Mouse (Mus musculus) ovary, postnatal 14 days (tissue): ENCODE measurements at regions not wholly inside any gene's neighbourhood (a gene's known extent, or its start where the extent isn't known, plus 50 kb on each side); places are given as distances from the start of the nearest gene placed in this dataset.
A peak's percentile ranks its signal among the peaks of the same experiment; 100 is the strongest.

ENCODE experiments used
- DNase-seq: peaks from one replicate; pipeline ENCODE4 v3.0.0; 2022; ENCODE audit warnings: low spot score

DNA sequence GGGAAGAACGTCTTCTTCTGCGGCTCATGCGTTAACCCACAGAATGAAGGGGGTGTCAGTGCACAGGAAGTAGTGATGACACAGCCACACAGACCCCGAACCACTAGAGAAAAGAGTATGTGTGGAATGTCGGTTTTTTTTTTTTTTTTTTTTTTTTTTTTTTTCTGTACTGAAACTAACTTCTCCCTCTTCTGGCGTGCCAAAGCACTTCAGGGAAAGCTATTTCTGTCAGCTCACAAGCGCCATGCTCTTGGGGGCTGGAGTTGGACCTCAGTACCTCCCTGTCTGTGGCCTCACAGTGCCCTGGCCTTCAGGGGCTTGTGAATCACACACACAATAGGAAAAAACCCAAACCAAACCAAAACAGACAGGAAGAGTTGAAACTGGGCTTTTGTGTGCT lies 221.1 kb upstream of the Nfe2l3 start:
- DNase-seq = no peak

DNA sequence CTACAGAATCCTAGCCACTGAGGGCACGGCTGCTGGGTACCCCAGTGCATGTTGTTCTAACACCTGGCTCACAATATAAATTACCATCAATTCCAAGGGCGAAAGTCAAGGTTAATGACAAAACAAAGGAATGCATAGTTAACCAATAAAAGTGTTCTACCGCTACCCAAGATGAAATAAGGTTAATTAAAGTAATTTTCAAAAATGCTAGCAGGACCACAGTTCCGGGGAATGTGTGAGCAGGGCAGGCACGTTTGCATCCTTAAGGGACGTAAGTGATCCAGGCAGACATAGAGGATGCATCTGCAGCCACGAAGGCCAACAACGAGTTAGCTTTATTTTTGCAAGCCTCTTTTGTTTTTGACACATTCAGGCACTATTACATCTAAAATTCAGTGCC lies 220.3 kb upstream of the Nfe2l3 start:
- DNase-seq = no peak

- DNase-seq = no peak
Observed at GRCm38 (mm10) chr6:51215371-51215770, 217.1 kb upstream of the Nfe2l3 start.

GRCm38 (mm10) chr6:51216472-51216871 lies 216.0 kb upstream of the Nfe2l3 start:
- peak; percentile 74 for DNase-seq

GRCm38 (mm10) chr6:51219691-51220090 lies 212.8 kb upstream of the Nfe2l3 start:
- DNase-seq = no peak

GRCm38 (mm10) chr6:51220778-51221177 lies 211.7 kb upstream of the Nfe2l3 start:
- DNase-seq = no peak

DNA sequence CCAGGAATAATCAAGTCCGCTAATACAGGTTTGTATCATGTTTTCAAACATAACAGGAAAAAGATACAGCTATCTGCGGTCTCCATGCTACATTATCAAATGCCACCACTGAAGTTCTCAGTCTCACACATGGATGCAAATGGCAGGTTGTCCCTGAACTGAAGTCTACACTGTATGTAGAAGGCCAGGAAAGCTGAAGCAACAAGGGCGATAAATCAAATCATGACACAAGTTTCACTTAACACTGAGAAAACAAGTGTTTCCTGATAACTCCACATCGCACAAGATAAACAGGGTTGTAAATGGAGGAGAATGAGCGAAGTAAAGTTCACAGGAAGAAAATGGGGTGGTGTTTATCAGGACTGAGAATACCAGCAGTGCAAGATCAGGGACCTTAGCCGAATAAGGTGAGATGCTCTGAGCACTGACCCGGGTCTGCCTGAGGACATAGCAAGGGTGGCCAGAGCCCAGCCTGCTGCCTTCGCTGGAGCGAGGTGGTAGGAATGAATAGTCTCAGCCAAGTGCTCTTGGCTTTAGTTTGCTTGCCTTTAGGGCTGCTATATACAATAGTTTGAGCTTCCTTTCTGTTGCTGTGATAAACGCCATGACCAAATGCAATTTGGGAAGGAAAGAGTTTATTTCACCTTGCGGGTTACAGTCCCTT lies 196.3 kb upstream of the Nfe2l3 start:
- DNase-seq = no peak

DNA sequence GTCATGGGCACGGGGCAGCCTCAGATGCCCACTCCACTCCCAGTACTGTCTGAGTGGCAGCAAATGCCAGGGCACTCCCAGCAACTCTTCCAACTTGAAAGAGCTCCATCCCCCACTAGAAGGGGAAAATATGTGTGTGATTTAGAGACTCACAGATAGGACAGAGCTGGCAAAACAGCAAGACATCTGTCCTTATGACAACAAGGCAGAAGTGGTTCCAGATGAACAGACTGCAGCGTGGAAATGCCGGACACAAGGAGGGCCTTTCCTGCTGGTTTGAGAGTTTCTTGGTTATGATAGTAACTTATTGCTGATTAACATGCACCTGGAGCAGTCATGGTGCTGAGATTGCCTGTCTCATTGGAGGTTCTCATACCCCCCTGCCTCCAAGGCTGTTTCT lies 192.4 kb upstream of the Nfe2l3 start:
- DNase-seq = no peak

DNA sequence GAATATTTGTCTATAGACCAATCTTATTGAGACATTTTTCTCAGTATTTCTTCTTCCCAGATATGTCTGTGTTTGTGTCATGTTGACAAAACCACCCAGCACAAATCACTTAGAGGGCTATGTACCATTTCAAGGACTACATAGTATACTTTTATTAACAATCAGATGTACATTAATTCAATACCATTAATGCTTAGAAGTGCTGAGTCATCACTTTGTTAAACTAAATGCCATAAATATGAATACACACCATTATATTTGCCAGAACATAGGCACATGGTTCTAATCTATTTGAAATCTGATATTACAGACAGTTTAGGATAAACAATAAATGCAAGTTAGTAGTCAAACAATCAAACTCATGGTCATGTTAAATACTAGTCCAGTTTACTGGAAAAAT lies 182.2 kb upstream of the Nfe2l3 start:
- no peak for DNase-seq

DNA sequence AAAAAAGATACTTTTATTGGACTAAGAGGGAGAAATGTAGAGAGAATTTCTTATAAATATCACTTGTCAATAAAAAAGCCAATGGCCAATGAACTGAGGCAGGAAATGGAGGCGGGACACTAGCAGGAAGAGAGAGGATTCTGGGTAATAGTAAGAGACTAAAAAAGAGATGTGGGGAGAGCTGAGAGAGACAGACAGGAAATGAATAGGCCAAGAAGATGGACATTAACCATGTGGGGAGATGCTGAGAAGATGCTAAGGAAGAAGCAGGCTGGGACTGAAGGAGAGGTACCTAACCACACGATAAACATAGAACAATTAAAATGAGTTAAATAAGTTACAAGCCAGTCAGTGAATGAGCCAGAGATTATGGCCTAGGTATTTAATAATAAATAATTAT lies 181.0 kb upstream of the Nfe2l3 start:
- DNase-seq = no peak

DNA sequence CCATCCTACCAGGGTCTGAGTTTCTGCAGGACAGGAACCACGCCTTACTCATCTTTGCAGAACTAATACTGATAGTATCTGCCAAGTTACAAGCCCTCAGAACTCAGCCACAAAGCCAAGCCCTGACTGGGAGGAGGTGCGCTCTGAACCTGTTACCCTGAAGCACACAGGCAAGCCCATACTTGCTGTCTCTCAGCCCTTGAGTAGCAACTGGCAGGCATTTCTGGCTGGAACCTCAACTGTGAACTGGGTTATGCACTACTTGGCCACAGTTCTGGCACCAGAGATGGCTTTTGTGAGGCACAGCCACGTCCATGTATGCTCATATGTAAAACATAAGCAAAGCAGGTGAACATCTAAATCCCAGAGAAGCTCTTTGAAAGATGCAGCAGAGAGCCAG lies 179.7 kb upstream of the Nfe2l3 start:
- DNase-seq = no peak

DNA sequence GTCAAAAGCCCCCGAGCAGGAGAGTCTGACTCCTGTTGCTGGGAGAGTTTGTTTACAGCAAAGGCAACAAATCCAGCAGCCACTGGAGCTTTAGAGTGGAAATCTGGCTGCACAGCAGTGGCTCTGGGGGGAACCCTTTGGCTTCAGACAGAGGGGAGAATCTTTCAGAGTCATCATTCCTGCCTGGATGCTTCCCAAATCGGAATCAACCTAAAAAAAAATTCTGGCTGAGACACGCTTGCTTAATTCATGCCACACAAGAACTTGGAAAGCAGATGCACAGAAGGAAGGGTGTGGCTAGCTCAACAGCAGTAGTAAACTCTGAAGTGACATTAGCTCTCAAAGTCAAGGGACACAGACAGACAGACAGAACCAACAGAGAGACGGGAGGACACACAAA lies 175.8 kb upstream of the Nfe2l3 start:
- no peak for DNase-seq

DNA sequence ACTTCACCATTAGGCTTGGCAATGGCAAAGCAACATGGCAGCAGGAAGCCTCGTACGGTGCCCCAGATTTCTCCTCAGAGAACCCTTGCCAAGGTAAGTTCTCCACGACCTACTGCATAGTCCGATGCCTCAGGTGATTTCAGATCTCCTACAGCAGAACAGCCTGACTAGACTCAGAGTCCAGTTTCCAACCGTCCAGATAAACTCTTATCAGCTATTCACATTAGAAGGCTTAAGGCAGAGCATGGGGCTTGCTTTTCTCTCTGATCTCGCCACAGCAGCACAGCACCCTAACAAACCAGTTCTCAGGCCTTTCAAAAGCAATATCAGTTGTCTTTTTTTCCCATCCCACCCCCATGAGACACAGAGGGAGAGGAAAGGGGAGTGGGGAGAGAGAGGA lies 174.9 kb upstream of the Nfe2l3 start:
- no peak for DNase-seq

GRCm38 (mm10) chr6:51258304-51258703 lies 174.2 kb upstream of the Nfe2l3 start:
- DNase-seq = no peak

- no peak for DNase-seq
Observed at GRCm38 (mm10) chr6:51263595-51263994, 168.9 kb upstream of the Nfe2l3 start.

DNA sequence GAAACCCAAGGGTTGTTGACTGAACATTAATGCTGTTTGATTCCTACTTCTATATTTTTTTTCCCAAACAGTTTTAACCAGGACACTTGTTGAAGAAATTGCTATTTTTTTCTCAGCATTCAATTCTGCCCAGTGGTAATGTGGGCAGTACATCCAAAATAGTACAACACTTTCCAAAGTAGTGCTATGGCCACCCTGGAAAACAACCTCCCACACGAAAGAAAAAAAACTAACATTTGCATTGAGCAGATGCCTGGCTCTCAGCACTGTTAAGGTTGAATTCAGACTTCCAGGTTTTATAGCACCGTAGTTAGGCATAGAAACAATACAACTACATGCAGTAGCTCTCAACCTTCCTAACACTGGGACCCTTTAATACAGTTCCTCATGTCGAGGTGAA lies 167.1 kb upstream of the Nfe2l3 start:
- DNase-seq = no peak

DNA sequence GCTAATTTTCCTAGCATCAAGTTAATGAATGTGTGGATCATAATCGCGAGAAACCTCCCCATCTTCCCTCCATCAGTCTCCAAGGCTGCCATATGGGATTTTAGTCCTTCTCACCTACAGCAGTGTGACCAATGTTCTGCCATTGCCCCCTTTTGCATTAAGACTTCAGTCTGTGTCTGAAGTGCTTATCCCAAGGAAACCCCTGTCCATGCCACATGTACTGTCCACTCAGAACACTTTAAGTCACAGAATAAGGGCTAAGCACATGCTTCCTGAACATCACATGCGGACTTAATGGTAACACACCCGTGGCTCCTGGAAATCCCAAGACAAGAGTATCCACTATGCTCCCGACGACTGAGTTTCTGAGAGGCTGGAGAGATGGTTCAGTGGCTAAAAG lies 165.7 kb upstream of the Nfe2l3 start:
- DNase-seq = no peak

GRCm38 (mm10) chr6:51267888-51268287 lies 164.6 kb upstream of the Nfe2l3 start:
- DNase-seq = no peak

- DNase-seq = no peak
Observed at GRCm38 (mm10) chr6:51268931-51269330, 163.5 kb upstream of the Nfe2l3 start.

DNA sequence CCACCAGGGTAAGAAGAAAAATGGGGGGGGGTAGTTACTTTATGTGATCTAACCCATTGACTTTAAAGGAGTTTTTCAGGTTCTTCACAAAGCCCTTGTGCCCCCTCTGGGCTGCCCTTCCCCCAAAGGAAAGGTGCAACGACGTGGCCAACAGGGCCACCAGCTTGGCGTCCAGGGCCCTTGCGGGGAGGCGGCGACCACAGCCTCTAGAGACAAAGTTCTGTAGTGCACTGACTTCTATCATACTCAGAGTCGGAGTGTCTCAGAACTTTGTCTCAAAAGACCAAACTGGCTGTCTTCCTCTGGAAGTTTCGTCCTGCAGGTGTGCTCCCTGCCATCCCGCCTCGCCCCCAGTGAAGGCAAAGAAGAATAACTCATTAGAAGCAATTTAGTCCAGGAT lies 162.9 kb upstream of the Nfe2l3 start:
- no peak for DNase-seq

DNA sequence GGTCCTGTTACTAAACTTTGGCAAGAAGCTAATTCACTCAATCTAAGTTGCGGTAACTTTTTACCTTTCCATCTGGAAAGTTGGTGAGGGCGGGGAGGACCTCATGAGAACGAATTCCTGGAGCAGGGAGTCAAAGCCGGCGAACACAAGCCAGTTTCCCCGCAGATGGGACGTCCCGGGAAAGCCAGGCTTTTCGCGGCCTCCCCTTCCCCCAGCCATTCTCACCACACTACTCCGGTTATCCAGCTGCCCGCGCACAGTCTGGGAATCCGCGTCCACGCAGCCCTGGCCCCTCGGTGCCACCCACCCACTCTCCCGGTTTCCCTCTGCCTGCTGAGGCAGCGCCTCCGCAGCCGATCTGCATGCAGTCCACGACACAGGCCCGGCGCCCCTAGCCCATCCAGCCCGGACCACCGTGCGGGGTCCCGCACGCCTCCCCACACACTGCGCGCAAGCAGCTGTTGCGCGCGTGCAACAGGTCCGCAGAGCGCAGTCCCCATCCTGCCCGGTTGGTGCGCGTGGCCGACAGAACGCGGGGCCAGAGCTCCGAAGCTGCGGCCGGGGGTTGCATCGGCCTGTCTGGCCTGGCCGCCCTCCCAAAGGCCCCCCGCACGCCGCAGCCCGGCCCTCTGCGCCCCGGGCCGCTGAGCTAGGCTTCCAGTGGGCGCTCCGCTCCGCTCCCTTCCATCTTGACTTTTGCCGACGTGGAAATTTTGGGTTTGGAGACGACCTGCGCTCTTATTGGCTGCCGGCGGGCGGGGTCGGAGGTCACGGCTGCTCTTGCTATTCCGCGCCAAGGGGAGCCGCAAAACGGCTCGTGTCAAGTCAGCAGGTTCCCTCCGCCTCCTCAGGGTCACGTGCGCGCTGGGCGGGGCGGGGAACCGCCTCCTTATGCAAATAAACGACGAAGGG lies 162.0 kb upstream of the Nfe2l3 start:
- DNase-seq = peak; percentile 91

DNA sequence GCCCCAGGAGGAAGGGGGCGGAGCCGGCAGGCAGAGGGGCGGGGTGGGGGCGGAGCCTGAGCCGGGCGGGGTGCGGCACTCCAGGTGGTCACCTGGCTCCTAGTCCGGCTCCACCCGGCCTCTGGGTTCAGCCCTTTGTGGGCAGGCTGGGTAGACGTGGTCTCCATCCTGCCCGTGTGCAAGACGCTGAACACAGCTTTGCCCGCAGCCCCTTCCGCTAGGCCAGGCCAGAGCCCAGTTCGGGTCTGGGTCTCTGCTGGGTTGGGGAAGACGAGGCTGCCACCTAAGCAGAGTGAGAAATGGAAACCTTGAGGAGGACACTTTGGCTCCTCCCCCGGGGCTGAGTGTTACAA lies 161.4 kb upstream of the Nfe2l3 start:
- no peak for DNase-seq

GRCm38 (mm10) chr6:51272136-51272736 lies 160.2 kb upstream of the Nfe2l3 start:
- DNase-seq = no peak
